Mouse (Mus musculus) thymus, adult 18-20 months (tissue): ENCODE measurements around the gene Gpr87.
A peak's percentile ranks its signal among the peaks of the same experiment; 100 is the strongest.
"Not testable (repeated sequence)": the region's sequence is repeated elsewhere in the genome, so short reads cannot be mapped to it uniquely, and the experiment has no call there.

ENCODE experiments used
- DNase-seq, 2 experiments: peaks; one replicate each; pipeline ENCODE4 v3.0.0; 2022; ENCODE audit warnings: mixed read lengths in 2 of 2

Gene Gpr87

DNA sequence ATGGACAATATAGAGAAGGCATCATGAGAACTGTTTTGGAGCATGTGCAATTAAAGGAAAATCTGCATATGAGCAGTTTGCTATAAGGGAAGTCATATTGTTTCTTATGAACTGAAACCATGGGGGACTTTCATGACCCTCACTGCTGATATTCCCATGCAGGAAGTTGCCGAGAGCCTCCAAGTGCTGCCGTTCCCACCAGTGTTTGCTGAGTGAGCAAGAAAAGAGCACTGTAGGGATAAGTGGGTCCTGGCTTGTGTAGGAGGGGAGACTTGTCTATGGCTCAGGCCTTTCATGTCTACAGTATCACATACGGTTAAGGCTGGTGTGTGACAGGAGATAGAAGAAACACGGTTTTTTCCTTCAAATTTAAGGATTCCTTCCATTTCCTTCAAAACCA is 9.2 kb downstream of the Gpr87 start:
- DNase-seq: no peak

DNA sequence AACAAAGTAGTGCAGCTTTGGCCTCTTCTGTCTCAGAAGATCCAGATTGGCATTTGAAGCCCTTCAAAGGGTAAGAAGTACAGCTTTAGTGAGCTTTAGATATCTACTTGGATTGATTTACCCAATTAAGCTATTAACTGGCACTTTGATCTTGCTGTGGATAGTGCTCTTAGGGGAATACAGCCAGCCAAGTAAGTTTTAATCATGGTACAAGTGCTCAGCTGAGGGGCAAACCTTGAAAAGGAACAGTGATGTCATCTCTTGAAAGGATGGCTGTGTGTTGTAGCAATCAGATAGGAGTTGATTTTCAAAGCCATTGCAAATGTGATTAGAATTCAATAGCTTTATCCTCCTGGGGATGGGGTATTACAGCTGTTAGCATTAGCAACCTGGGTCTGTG is 12.8 kb downstream of the Gpr87 start:
- DNase-seq: no peak

DNA sequence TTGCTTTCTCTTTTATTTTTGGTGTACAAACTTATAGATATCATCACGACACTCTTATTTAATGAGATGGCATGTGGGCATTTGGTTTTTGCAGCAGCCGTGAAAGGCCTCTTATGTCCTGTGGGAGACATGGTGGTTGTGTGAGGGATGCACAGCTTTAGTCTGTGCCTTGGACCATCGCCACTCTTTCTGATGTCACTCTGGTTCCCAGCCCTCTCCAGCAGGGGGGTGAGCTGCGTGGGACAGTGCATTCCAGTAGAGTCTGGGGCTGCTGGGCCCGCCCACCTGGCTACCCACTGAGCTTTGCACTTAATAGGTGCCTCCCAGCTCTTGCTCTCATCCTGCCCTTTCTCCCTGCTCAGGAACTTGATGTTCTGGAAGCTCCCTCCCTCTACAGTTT is 13.8 kb downstream of the Gpr87 start:
- no peak for DNase-seq

DNA sequence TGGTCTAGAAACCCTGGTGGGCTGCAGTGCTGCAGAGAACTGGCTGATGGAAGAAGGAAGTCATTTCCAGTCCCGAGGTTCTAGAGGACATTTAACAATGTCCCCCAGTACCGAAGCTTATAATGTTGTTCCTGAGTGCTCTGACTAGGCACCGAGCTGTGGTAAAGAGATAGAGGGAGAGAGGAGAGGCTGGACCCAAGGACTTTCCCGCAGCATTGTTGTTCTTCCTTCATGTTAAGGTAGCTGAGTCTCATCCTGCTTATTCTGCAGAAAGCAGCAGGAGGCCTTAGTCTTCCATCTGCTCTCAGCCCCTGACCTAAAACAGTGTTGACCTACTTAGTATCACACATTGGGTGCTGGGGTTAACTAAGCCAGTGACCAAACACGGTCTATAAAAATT is 18.0 kb downstream of the Gpr87 start:
- no peak for DNase-seq

DNA sequence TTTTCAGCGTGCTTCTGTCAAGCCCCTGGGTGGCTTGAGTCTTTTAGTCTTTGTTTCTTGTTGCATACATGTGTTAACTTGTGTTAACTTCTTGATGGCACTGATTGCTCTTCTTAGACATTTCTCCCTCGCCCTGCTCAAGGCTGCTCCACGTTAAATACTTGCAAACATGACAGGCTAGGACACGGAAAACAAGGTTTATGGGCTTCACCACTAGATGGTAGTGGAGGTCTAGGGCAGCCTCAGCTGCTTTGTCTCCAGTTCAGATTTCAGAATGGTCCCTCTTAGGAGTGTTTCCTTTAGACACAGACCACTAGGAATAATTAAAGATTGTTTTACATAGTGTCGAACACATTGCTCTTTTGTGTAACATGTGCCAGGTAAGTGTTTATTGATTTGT is 19.7 kb downstream of the Gpr87 start:
- peak in 1 of 2 experiments; percentile 47 for DNase-seq

DNA sequence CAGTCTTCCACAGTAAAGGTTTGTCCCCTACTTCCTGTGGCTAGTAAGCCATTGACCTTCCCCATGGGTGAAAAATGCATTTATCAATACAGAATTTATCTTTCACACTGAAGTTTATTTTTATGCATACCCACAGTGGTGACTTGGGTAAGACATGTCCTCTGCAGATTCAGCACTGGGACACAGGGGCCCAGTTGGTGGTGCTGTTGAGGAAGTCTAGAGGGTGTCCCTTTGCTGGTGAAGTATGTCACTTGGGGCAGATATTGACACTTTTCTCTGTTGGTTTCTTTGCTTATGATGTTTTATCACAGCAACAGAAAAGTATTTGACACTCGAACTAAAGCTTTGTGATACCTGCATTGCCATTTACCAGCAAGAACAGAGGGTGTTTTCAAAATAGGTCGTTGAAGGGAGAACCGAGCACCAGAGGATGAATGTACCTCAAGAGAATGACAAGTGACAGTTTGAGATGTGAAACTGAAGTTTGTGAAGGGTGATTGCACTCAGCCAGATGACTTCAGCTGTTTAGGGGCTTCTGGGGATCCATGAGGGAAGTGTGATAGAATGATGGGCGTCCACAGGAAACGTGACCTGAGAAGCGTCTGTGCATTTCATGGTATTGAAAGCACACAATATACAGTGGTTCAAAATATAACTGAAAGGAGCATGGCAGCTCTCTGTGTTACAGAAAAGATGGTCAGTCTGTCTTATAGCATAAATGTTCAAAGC is 20.3 kb downstream of the Gpr87 start:
- DNase-seq: no peak

DNA sequence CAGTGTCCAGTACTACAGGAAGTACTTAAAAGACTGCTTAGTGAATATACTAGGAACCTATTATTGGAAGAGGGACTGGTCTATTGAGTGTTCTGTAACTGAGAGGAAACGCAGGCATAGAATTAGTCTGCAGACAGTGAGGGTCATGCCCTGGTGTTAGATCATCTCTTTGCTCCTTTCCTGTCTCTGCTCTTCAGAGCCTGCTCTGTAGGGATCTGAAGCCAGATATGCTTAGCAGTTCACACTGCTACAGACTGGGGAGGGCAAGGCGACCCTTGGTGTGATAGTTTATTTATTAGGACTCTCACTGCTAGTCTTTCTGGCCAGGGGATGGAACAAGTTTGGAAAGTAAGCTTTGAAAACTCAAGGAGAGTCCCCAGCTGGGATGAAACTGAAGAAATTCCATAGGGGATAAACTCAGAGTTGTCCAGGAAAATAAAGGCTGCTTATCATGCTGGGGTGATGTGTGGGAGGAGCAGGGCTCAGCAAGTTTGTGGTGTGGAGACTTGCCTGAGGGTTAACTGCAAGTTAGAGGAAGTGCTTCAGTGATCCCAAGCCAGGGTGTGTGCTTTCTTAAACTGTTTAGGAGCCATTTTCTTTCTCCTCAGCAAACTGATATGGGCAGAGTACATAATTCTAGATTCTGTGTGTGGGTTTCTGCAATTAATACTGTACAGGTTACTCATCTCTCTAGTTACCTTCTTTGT is 24.8 kb downstream of the Gpr87 start:
- DNase-seq: no peak

DNA sequence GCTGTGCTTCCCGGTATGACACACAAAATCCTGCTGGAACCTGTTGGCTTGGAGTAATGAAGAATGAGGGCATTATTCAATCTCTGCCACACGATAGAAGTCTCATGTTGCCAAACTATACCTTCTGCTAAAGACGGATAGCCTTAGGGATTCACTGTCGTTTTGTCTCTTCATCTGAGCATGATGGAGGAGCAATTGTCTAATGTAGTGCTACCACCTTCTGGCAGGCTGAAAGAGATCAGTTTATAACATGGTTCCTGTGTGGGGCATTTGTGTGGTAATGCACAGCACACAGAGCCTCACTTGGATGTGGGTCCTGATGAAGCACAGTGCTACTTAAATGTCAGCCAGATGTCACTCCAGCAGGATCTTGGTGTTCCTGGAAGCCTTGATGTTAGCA is 25.7 kb downstream of the Gpr87 start:
- DNase-seq: no peak

DNA sequence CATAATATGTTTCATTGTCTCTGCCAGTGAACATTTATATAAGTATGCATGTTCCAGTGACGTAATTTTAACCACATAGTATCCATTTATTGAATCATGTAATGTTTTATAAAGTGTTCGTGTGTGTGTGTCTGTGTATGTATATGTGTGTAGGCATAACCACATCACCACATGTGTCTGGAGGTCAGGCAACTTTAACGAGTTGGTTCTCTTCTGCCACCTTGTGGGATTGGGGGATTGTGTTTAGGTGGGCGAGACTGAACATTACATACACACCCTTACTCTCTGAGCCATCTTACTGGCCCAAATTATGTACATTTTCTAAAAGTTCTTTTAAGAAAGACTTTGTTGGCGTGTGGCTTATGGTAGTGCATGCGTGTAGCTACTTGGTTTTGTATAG is 26.4 kb downstream of the Gpr87 start:
- no peak for DNase-seq

DNA sequence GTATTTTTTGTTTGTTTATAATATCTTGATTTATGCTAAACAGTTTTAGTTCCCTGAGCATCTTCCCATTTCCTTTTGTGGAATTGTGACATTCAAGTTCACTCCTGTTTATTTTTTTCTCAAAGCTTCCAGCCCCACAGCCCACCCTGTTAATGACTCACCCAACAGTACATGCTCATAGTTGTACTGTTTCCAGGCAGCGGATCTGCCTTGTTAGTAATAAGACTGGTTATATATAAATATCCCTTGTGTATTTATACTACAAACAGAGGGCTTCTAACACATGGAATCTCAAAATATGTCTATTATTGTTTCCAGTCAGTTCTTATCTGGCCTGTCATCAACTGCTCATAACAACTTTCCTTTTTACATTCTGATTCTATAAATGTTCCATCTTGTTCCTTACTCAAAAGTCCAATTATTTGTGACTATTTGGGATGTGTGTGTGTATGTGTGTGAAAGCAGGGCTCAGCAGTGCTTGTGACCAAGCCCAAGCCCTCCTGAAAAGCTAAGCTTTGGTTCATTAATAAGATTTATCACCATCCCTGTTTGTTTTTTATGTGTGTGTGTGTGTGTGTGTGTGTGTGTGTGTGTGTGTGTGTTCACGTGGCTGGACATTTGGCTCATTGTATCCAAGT is 27.4 kb downstream of the Gpr87 start:
- DNase-seq: no peak

DNA sequence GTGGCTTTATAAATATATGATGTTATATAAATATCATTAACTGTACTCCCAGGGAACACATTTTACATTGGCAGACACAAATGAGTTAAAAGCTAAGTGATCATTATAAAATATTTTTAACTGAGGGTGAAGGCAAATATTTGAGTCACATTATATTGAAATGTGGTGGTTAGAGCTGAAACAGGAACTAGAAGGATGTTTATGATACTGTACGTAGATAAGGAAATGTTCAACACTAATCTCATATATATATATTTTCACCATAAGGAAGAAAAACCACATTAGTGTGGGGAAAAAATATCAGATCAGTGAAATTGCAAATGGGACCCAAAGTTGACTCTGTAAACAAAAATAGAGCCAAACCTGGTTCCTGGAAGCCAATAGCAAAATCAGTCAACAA is 34.4 kb downstream of the Gpr87 start:
- DNase-seq: no peak

DNA sequence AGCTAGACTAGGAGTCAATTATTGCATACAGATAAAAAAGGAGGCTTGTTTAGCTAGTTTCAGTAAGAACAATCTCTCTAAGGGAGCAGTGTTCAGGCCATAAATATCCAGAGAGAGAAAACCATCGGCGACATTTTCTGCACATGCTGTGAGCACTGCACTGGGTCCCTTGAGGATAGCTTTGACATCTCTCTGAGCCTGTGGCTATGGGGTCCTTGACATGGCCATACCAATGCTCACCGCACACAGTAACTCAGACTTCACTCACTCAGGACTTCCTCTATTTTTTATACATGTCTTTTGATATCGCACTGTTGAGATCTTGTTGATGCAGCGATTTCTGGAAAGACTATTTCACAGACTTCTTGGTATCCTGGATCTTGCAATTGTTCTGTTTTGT is 37.9 kb downstream of the Gpr87 start:
- DNase-seq: no peak

DNA sequence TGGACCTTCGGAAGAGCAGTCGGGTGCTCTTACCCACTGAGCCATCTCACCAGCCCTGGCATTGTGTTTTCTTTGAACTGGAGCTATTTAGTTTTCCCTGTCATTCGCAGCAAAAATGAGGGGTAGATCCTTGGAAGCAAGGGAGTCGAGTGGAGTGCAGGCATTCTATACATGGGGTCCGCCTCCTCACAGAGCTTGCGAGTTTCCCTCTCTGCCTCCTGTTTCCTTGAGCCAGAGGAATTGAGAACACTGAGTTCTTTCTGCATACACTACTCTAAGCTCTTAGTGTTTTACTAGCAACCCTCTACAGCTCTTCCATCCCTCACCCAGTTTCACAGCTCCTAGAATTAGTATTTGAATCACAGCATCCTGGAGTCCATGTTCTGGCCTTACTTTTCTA is 39.5 kb downstream of the Gpr87 start:
- no peak for DNase-seq

DNA sequence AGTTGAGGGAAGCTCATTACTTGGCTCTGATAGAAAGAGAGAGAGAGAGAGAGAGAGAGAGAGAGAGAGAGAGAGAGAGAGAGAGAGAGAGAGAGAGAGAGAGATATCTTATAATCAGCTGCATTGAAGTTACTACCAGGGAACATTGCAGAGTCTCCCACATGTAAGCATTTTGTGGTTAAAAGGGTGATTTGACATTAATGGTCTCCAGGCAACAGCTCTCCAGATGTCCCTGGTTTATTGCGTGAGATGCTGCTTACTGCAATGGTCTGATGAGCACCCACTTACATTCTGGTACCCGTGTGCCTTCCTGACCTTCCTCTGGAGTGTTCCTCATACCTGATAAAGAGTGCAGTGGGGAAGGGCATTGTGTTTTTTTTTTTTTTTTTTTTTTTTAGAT is 40.0 kb downstream of the Gpr87 start:
- no peak for DNase-seq

DNA sequence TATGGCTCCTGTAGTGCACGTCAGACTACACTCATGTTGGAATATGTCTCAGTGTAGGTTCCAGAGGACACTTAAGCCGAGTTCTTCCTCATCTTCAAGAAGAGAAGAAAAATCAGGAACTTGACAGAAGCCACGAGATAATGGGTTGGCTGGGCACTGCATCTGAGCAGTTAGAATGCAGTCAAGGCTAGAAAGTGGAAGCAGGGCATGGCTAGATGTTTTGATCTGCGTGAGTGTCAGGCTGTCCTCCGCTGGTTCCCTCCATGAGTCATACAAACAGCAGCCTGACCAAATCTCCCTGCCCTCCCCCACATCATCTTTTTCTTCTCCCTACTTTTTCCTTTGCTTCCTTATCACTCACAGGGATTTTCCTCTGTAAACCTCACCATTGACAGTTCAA is 41.5 kb downstream of the Gpr87 start, which contains the start of gene P2ry14:
Gene P2ry14, minus strand, starts transcription at position 195 of the 400 bp plus-strand sequence.
- DNase-seq: no peak

DNA sequence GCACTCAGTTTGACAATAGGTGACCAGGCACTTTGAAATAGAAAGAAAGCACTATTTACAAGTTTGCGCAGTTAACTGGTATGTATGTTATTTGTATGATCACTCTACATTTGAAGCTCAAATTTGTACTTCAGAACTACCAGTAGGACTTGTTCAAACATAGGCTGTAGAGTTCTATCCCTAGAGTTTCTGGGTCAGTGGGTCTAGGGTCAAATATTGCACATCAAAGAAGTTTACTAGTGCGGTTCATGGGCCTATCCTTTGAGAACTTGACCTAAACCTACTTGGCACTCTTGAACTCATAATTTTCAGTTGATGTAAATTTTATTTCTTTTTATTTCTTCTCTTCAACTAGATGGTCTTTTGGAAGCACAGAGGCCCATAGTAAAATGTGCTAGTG is 44.3 kb downstream of the Gpr87 start:
- no peak for DNase-seq

DNA sequence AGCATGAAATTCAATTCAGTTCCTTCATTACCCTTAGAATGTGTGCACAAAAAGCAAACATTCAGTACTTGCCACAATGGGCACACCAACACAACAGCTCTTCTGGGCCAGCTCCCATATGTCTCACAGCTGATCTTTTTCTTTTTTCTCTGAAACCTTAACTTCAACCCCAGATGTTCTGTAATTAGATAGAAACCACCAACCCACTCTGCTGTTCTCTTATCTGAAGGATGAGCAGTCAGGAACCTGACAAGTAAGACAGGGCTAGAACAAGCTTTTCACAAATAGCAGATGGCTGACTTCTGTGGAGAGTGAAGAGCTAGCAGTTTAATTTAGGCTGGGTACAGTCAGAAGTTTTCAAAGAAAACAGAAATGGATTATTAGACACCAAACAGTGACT is 45.3 kb downstream of the Gpr87 start:
- DNase-seq: no peak

DNA sequence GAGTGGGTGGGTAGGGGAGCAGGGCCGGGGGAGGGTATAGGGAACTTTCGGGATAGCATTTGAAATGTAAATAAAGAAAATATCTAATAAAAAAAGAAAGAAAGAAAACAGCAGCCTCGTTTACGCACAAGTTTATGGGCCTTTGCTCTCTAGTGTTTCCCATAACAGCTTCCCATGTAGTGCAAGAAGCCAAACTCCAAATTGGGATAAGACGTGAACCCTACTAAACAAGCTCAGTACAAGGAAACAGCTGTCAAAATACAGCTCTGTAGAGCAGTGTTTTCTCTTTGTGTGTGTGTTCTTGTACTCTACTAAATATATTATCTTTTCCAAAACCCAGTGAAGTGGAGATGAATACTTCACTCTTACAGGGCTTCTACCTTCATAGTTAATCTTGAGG is 49.7 kb downstream of the Gpr87 start:
- no peak for DNase-seq

DNA sequence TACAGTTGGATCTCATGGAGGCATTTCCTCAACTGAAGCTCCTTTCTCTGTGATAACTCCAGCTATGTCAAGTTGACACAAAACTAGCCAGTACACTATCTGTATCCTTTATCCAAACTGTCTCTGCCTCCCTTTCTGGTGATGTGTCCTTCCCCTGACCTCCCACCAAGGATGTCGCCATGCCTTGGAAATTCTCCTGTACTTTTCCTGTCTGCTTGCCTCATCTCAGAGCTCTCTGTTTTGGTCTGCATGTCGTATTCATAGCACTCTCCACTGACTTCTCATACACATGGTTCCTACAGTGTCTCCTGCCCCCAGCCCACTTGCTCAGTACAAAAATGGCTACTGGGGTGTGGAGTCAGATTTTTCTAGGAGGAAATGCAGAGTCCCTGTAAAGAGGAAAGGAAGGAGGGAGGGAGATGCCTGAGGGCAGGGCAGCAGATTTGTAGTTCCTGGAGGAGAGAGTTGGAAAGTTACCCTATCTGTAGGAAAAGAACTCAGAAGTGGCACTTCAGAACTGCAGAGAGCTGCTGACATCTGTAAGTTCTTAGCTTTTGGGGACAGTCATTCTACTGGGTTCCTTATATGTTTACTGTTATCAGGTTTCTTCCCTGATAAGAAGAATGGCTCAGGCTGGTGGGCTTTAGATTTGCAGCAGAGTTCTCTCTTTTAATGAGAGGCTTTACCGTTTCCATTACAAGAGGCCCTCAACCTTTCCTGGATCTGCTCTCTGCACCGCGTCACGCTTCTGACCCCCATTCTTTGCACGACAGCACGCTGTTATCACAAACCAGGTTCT is 53.2 kb downstream of the Gpr87 start:
- DNase-seq: no peak

DNA sequence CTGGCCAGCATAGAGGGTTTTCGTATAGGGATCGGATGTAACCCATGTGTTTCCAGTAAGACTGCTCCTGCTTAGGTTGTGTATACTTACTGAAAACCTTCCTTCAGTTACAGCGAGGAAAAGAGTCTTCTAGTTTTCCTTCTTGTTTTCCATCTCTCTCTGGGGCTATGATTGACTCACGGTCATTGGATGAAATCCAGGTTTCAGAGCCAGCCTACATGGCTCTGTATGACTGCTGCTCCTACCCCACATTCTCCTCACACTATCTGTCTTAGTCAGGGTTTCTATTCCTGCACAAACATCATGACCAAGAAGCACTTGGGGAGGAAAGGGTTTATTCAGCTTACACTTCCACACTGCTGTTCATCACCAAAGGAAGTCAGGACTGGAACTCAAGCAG is 54.0 kb downstream of the Gpr87 start:
- not testable (repeated sequence) for DNase-seq

DNA sequence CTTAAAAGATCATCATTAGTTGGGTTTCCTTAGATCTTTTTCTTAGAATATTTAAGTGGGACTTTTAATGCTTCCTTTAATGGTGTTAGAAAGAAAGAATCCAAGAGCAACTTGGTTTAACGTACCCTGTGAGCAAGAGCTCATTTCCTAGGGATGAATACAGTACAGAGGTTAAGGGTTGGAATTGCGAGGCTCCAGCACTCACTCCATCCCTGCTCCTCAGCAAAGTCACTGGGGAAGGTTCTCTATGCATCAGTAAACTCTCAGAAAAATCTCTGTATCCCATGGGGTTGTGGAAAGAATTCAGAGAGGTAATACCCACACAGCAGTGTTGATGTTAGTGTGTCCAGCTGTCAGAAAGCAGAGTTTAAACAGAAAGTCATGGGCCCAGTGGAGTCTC is 54.8 kb downstream of the Gpr87 start:
- no peak for DNase-seq

DNA sequence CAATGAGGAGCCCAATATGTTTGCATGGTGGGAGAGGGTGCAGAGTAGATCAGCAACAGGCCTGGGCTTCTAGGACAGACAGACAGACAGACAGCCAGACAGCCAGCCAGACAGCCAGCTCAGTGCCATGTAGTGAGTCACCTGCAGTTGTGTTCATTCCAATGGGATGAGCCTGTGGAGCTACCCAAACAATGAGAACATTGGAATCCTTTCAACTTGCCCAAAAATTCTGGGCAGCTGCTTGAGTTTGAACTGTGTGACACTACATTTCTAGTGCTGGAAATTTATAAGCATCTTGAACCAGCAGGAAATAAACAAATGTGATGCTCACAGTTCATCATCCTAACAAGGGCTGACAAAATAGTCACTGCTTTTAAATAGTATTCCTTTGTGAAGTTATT is 55.3 kb downstream of the Gpr87 start:
- no peak for DNase-seq

DNA sequence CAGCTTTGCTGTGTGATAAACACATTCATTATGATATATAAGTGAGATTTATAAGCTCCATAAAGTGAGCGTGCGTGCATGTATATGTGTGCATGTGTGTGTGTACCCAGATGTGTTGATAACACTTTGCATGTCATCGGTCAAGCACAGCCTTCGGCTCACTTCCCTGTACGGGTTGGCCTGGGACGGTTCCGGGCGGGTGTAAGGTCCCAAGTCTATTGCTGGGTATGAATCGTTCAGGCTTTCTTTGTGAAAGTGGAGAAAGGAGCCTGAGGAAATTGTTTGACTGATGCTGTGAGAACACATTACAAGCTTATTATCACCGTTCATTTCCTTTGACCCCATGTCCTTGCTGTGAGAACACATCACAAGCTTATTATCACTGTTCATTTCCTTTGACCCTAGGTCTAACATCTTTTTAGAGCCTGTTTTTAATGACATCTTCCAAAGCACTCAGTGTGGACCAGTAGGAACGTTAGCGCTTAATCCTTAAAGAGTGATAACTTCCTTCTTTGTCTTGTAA is 55.9 kb downstream of the Gpr87 start:
- DNase-seq: no peak
